Mouse (Mus musculus): ENCODE results near the gene Ldhc. TPM values are rescaled to one million over a fixed set of nuclear protein-coding genes. Genes with fewer than 3 reads are reported as not detected.
"Not testable (repeated sequence)": the region's sequence is repeated elsewhere in the genome, so short reads cannot be mapped to it uniquely, and the experiment has no call there.

Gene Ldhc
- polyA plus RNA-seq, 1 experiment from 2014 or later, result 0.17 TPM

DNA sequence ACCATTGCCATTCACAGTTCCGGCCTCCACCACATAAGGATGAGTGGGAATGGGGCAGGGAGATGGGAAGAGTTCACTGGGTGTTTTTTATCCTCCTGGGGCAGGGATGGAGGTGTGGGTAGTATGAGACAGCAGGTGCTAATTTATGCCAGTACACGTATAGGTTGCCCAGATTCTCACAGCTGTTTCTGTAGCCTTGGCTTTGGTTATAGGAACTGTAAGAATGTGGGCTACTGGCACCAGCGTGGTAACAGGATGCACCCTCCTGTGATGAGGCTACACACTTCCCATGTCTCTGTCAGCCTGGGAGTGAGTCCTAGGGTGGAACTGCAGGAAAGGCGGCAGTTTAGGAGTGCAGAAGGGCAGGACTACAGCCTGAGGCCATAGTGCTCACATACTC is 15.8 kb downstream of the Ldhc start:
- H3K9me3 ChIP-seq (replicated peaks; ENCODE audit: control insufficient read depth, low read length), result no peaks in the 10 kb centered on the region
- no peak overlapping the region for H3K4me2 ChIP-seq (ENCODE audit: low read depth, low read length)
- H3K4me3 ChIP-seq (ENCODE audit: low read depth, low read length), result no peak overlapping the region
- WGBS (ENCODE audit: insufficient replicate concordance), result 46% methylated on average over 4 of the region's 4 CpGs
- H3K4me1 ChIP-seq (ENCODE audit: control insufficient read depth, low read depth, low read length), result no peaks in the 10 kb centered on the region
- no peak overlapping the region for H3K27ac ChIP-seq (ENCODE audit: low read length)
- no peak for ATAC-seq (ENCODE audit: low read depth)
- H3K9ac ChIP-seq (ENCODE audit: low read depth, low read length), result no peak overlapping the region
- no peaks in the 10 kb centered on the region for H3K27me3 ChIP-seq (ENCODE audit: control insufficient read depth, insufficient read depth, low read depth, low read length)
- no peaks in the 10 kb centered on the region for H3K36me3 ChIP-seq (ENCODE audit: control insufficient read depth, insufficient read depth)

DNA sequence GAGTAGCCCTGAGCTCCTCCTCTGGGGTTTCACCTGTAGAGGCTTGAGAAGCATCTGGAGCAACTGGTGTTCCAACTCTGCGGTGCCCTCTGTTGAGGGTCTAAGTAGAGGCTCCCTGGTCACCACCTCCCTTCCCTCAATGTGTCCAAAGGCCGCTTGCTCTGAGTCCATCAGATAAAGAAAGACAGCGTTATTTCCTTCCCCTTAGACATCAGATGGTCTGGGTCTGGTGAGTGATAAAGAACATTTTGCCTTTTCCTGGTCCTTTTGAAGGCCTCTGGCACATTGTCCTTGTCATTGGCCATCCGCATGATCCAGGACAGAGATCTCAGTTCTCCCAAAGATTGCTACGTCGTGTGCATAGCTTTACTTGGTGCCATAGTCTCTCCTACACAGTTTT is 16.3 kb downstream of the Ldhc start:
- Histone ChIP-seq H3K27me3 (ENCODE audit: control insufficient read depth, insufficient read depth, low read depth, low read length) (no peaks in the 10 kb centered on the region), H3K4me2 (ENCODE audit: low read depth, low read length) (no peak overlapping the region), H3K27ac (ENCODE audit: low read length) (no peak overlapping the region), H3K36me3 (ENCODE audit: control insufficient read depth, insufficient read depth) (no peaks in the 10 kb centered on the region), H3K9me3 (replicated peaks; ENCODE audit: control insufficient read depth, low read length) (no peaks in the 10 kb centered on the region), H3K4me3 (ENCODE audit: low read depth, low read length) (no peak overlapping the region), H3K9ac (ENCODE audit: low read depth, low read length) (no peak overlapping the region), H3K4me1 (ENCODE audit: control insufficient read depth, low read depth, low read length) (no peaks in the 10 kb centered on the region)
- 18% methylated on average over 6 of the region's 6 CpGs for WGBS (ENCODE audit: insufficient replicate concordance)
- ATAC-seq (ENCODE audit: low read depth), result no peak

DNA sequence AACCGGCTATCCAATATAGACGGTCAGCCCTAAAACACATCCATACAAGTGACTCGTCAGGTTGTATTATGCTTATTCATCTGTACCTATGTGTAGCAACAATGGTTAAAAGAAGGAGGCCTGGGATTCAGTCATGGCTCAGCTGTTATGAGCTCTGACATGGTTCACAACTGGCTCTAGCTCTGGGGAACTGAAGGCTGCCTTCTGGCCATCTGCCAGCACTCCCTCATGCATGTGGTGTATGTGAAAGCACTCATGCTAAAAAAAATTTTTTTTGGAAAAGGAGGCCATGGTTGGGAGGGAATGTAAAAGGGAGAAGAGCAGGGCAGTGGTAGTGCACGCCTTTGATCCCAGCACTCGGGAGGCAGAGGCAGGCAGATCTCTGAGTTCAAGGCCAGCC is 18.8 kb downstream of the Ldhc start:
- no peak overlapping the region for H3K27ac ChIP-seq (ENCODE audit: low read length)
- H3K4me3 ChIP-seq (ENCODE audit: low read depth, low read length), result no peak overlapping the region
- no peaks in the 10 kb centered on the region; the same call in 1 of the 2 replicates for H3K4me1 ChIP-seq (ENCODE audit: control insufficient read depth, low read depth, low read length)
- no peaks in the 10 kb centered on the region for H3K9me3 ChIP-seq (replicated peaks; ENCODE audit: control insufficient read depth, low read length)
- H3K36me3 ChIP-seq (ENCODE audit: control insufficient read depth, insufficient read depth), result no peaks in the 10 kb centered on the region
- no peak overlapping the region for H3K9ac ChIP-seq (ENCODE audit: low read depth, low read length)
- H3K27me3 ChIP-seq (ENCODE audit: control insufficient read depth, insufficient read depth, low read depth, low read length), result no peaks in the 10 kb centered on the region
- ATAC-seq (ENCODE audit: low read depth), result no peak
- WGBS (ENCODE audit: insufficient replicate concordance), result 76% methylated on average over 5 of the region's 5 CpGs
- no peak overlapping the region for H3K4me2 ChIP-seq (ENCODE audit: low read depth, low read length)

DNA sequence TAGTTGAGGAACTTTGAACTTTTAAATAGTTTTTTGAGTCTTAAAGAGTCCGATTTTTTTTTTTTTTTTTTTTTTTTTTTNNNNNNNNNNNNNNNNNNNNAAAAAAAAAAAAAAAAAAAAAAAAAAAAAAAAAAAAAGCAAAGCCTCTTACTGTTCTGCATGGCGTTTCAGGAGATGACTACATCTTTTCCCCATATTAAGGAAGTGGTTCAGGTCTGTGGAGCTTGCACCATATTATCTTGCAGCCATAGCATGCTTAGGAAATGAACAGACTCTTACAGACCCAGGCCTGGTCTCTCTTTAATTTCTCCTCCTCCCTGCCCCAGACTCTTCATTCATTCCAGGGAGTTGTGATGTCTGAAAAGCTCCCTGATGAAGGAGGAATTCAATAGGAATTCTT is 20.0 kb downstream of the Ldhc start:
- Histone ChIP-seq H3K27me3 (ENCODE audit: control insufficient read depth, insufficient read depth, low read depth, low read length) (no peaks in the 10 kb centered on the region), H3K36me3 (ENCODE audit: control insufficient read depth, insufficient read depth) (no peaks in the 10 kb centered on the region), H3K9me3 (replicated peaks; ENCODE audit: control insufficient read depth, low read length) (no peaks in the 10 kb centered on the region), H3K4me2 (ENCODE audit: low read depth, low read length) (no peak overlapping the region), H3K4me1 (ENCODE audit: control insufficient read depth, low read depth, low read length) (no peaks in the 10 kb centered on the region; the same call in 1 of the 2 replicates), H3K4me3 (ENCODE audit: low read depth, low read length) (no peak overlapping the region), H3K27ac (ENCODE audit: low read length) (no peak overlapping the region), H3K9ac (ENCODE audit: low read depth, low read length) (no peak overlapping the region)
- no peak for ATAC-seq (ENCODE audit: low read depth)
- 48% methylated on average over 2 of the region's 2 CpGs for WGBS (ENCODE audit: insufficient replicate concordance)

DNA sequence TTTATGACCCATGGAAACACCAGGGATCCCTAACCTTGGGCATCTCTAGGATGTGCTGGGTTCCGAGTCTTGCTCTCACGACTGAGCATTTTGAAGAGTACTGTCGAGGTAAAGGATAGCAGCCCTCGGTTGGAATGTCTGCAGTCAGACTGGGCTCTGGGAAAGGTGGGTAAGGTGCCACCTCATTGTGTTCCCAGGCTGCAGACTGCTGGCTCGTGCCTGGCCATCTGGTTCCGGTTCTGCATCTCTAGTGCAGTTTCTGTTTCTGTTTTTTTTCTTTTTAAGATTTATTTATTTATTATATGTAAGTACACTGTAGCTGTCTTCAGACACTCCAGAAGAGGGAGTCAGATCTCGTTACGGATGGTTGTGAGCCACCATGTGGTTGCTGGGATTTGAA is 20.9 kb downstream of the Ldhc start:
- WGBS (ENCODE audit: insufficient replicate concordance), result 71% methylated on average over 6 of the region's 8 CpGs
- not testable (repeated sequence) for H3K4me1 ChIP-seq (ENCODE audit: control insufficient read depth, low read depth, low read length); H3K9me3 ChIP-seq (replicated peaks; ENCODE audit: control insufficient read depth, low read length); H3K9ac ChIP-seq (ENCODE audit: low read depth, low read length); H3K36me3 ChIP-seq (ENCODE audit: control insufficient read depth, insufficient read depth); H3K4me3 ChIP-seq (ENCODE audit: low read depth, low read length); ATAC-seq (ENCODE audit: low read depth); H3K4me2 ChIP-seq (ENCODE audit: low read depth, low read length); H3K27ac ChIP-seq (ENCODE audit: low read length); H3K27me3 ChIP-seq (ENCODE audit: control insufficient read depth, insufficient read depth, low read depth, low read length)

DNA sequence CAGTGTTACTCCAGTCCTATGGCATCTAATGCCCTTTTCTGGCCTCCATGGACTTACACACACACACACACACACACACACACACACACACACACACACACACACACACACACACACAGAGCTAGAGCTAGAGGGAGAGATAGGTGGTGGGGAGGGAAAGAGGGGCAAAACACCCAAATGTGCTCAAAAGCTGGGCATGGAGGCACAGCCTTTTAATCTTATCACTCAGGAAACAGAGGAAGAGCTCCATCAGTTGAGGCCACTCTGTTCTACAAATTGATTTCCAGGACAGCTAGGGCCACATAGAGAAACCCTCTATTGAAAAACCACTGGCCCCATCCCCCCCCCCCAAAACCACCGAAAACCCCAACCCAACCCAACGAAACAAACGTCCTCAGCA is 22.3 kb downstream of the Ldhc start:
- no peaks in the 10 kb centered on the region for H3K27me3 ChIP-seq (ENCODE audit: control insufficient read depth, insufficient read depth, low read depth, low read length)
- H3K36me3 ChIP-seq (ENCODE audit: control insufficient read depth, insufficient read depth), result peaks cover under 1% of the 10 kb centered on the region; the same call in 1 of the 2 replicates
- no peaks in the 10 kb centered on the region; the same call in 1 of the 2 replicates for H3K4me1 ChIP-seq (ENCODE audit: control insufficient read depth, low read depth, low read length)
- 20% methylated on average over 3 of the region's 3 CpGs for WGBS (ENCODE audit: insufficient replicate concordance)
- no peak overlapping the region for H3K27ac ChIP-seq (ENCODE audit: low read length)
- peak; percentile 37; the same call in 1 of the 2 replicates for ATAC-seq (ENCODE audit: low read depth)
- no peak overlapping the region for H3K4me3 ChIP-seq (ENCODE audit: low read depth, low read length)
- no peak overlapping the region for H3K9ac ChIP-seq (ENCODE audit: low read depth, low read length)
- no peaks in the 10 kb centered on the region for H3K9me3 ChIP-seq (replicated peaks; ENCODE audit: control insufficient read depth, low read length)
- no peak overlapping the region for H3K4me2 ChIP-seq (ENCODE audit: low read depth, low read length)

DNA sequence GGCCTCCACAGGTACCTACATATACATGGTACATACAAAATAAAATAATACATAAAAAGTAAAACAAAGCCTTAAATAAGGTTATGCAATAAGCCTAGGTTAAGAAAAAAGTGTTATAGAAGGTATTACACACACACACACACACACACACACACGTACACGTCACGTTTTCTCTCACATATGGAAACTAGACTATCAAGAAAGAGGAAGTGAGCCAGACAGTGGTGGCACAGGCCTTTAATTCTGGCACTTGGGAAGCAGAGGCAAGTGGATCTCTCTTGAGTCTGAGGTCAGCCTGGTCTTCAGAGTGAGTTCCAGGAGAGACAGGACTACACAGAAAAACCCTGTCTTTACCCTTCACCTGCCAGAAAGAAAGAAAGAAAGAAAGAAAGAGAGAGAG is 34.5 kb downstream of the Ldhc start:
- H3K9me3 ChIP-seq (replicated peaks; ENCODE audit: control insufficient read depth, low read length), result no peaks in the 10 kb centered on the region
- no peak overlapping the region for H3K9ac ChIP-seq (ENCODE audit: low read depth, low read length)
- WGBS (ENCODE audit: insufficient replicate concordance), result 53% methylated on average over 3 of the region's 3 CpGs
- no peaks in the 10 kb centered on the region for H3K4me1 ChIP-seq (ENCODE audit: control insufficient read depth, low read depth, low read length)
- no peak overlapping the region for H3K4me3 ChIP-seq (ENCODE audit: low read depth, low read length)
- peaks cover 25% of the 10 kb centered on the region for H3K36me3 ChIP-seq (ENCODE audit: control insufficient read depth, insufficient read depth)
- no peak for ATAC-seq (ENCODE audit: low read depth)
- no peaks in the 10 kb centered on the region for H3K27me3 ChIP-seq (ENCODE audit: control insufficient read depth, insufficient read depth, low read depth, low read length)
- H3K27ac ChIP-seq (ENCODE audit: low read length), result no peak overlapping the region
- H3K4me2 ChIP-seq (ENCODE audit: low read depth, low read length), result no peak overlapping the region

DNA sequence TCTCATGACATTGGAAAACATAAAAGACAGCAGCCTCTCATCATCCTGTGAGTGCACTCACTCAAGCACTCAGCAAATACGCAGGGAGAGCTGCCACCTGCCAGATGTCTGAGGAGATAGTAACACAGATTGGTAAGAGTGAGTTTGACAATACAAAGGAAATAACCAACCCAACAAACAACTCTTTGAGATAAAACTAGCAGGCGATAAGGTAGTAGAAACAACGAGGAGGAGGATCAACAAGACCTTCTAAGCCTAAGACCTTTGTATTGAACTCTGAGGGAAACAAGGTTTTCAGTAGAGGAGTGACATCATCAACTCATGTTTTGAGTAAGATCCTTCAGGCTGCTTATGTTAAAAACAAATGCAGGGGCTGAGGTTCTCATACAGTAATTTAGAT is 38.3 kb downstream of the Ldhc start:
- WGBS (ENCODE audit: insufficient replicate concordance), result 23% methylated on average over 3 of the region's 3 CpGs
- H3K36me3 ChIP-seq (ENCODE audit: control insufficient read depth, insufficient read depth), result peaks cover 17% of the 10 kb centered on the region

DNA sequence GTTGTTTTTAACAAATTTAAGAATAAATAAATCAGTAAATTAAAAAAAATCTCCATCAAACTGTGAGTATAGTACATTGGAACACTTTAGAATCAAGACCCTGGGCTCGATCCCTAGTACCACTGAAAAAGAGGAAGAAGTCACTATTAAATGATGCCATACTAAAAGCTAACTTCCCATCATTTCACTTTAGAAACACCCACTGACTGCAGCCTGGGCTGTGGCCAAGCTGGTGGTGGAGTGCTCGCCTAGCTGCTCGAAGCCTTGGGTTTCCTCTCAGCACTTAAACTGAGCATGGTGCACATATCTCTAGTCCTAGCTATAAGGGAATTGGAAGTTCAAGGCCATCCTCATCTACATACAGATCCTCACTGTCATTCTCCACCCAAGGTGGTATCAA is 50.2 kb downstream of the Ldhc start:
- Histone ChIP-seq H3K9ac (ENCODE audit: low read depth, low read length) (no peak overlapping the region), H3K36me3 (ENCODE audit: control insufficient read depth, insufficient read depth) (peaks cover 19% of the 10 kb centered on the region), H3K4me2 (ENCODE audit: low read depth, low read length) (no peak overlapping the region), H3K4me3 (ENCODE audit: low read depth, low read length) (no peak overlapping the region), H3K27ac (ENCODE audit: low read length) (no peak overlapping the region), H3K9me3 (replicated peaks; ENCODE audit: control insufficient read depth, low read length) (no peaks in the 10 kb centered on the region), H3K4me1 (ENCODE audit: control insufficient read depth, low read depth, low read length) (no peaks in the 10 kb centered on the region), H3K27me3 (ENCODE audit: control insufficient read depth, insufficient read depth, low read depth, low read length) (no peaks in the 10 kb centered on the region)
- 69% methylated on average over 3 of the region's 3 CpGs for WGBS (ENCODE audit: insufficient replicate concordance)
- no peak for ATAC-seq (ENCODE audit: low read depth)

More for the DNA sequence above, 38.3 kb downstream of the Ldhc start:
- Histone ChIP-seq H3K27me3 (ENCODE audit: control insufficient read depth, insufficient read depth, low read depth, low read length) (no peaks in the 10 kb centered on the region), H3K4me2 (ENCODE audit: low read depth, low read length) (no peak overlapping the region), H3K9ac (ENCODE audit: low read depth, low read length) (no peak overlapping the region), H3K27ac (ENCODE audit: low read length) (no peak overlapping the region), H3K4me3 (ENCODE audit: low read depth, low read length) (no peak overlapping the region), H3K9me3 (replicated peaks; ENCODE audit: control insufficient read depth, low read length) (no peaks in the 10 kb centered on the region), H3K4me1 (ENCODE audit: control insufficient read depth, low read depth, low read length) (no peaks in the 10 kb centered on the region)
- no peak for ATAC-seq (ENCODE audit: low read depth)
